Mouse (Mus musculus) heart, embryonic 16.5 days (tissue): ENCODE measurements at regions not wholly inside any gene's neighbourhood (a gene's known extent, or its start where the extent isn't known, plus 50 kb on each side); places are given as distances from the start of the nearest gene placed in this dataset.

Experiments used
- ATAC-seq: fragments of 200-750 bp; cut with Nextera tagmentation; replicated peaks from 2 replicates; pipeline ENCODE4 v1.8.0; 2017; ENCODE audit warnings: moderate number of reproducible peaks; ENCODE audit not compliant: insufficient read depth, low FRiP score; ENCODE audit errors: extremely low read depth
- H3K27ac ChIP-seq: fragments of 300-500 bp; sonication (generic); 2 replicates; pipeline ENCODE4 v1.5.1; 2014; ENCODE audit warnings: mild to moderate bottlenecking, low read length, control low read depth, moderate library complexity
- H3K27me3 ChIP-seq: fragments of 300-500 bp; sonication (generic); 2 replicates; pipeline ENCODE4 v1.6.1; 2014; ENCODE audit warnings: low read length, mixed read lengths; ENCODE audit not compliant: control insufficient read depth, insufficient read depth
- H3K36me3 ChIP-seq: fragments of 300-500 bp; sonication (generic); 2 replicates; pipeline ENCODE4 v1.6.1; 2014; ENCODE audit not compliant: control insufficient read depth, insufficient read depth
- H3K4me1 ChIP-seq: fragments of 300-500 bp; sonication (generic); 2 replicates; pipeline ENCODE4 v1.6.1; 2014; ENCODE audit warnings: low read length, mixed read lengths; ENCODE audit not compliant: control insufficient read depth, insufficient read depth
- H3K4me2 ChIP-seq: fragments of 300-500 bp; sonication (generic); 2 replicates; pipeline ENCODE4 v1.6.1; 2014; ENCODE audit warnings: low read depth, mild to moderate bottlenecking, control low read depth, low read length
- H3K4me3 ChIP-seq: fragments of 300-500 bp; sonication (generic); 2 replicates; pipeline ENCODE4 v1.5.1; 2014; ENCODE audit warnings: mild to moderate bottlenecking, control low read depth, low read length
- H3K9ac ChIP-seq: fragments of 300-500 bp; sonication (generic); 2 replicates; pipeline ENCODE4 v1.6.1; 2014; ENCODE audit warnings: low read length, control low read depth
- H3K9me3 ChIP-seq: fragments of 300-500 bp; sonication (generic); replicated peaks from 2 replicates; pipeline ENCODE4 v1.6.1; 2016; ENCODE audit warnings: low read length; ENCODE audit not compliant: control insufficient read depth
- WGBS: fragments of 180-500 bp; shearing (Covaris S2); extraction: QIAGEN DNeasy Blood & Tissue Kit; methylation state at CpG from one replicate; pipeline ENCODE4 v1.1.7; 2014; 5-methylcytosine and 5-hydroxymethylcytosine counted together

GRCm38 (mm10) chr6:95905057-95905456, 186.5 kb upstream of the Suclg2 start:
- ATAC-seq = no peak
- no peak overlapping the region for H3K27ac ChIP-seq
- no peaks in the 10 kb centered on the region for H3K4me1 ChIP-seq
- H3K9ac ChIP-seq = no peak overlapping the region
- H3K4me2 ChIP-seq = no peak overlapping the region
- H3K27me3 ChIP-seq = no peaks in the 10 kb centered on the region
- 75% methylated on average over 8 of the region's 8 CpGs for WGBS
- H3K36me3 ChIP-seq = no peaks in the 10 kb centered on the region
- H3K9me3 ChIP-seq = no peaks in the 10 kb centered on the region; the same call in 1 of the 2 replicates
- no peak overlapping the region for H3K4me3 ChIP-seq

GRCm38 (mm10) chr6:95921737-95922136, 191.2 kb upstream of the Fam19a1 start:
- H3K36me3 ChIP-seq = no peaks in the 10 kb centered on the region
- ATAC-seq = no peak
- H3K27me3 ChIP-seq = no peaks in the 10 kb centered on the region
- WGBS = 47% methylated on average over 3 of the region's 3 CpGs
- no peak overlapping the region for H3K4me2 ChIP-seq
- H3K9me3 ChIP-seq = no peaks in the 10 kb centered on the region
- no peaks in the 10 kb centered on the region for H3K4me1 ChIP-seq
- no peak overlapping the region for H3K27ac ChIP-seq
- H3K9ac ChIP-seq = no peak overlapping the region
- no peak overlapping the region for H3K4me3 ChIP-seq

GRCm38 (mm10) chr6:95934561-95934960, 178.4 kb upstream of the Fam19a1 start:
- H3K4me2 ChIP-seq = no peak overlapping the region
- H3K27ac ChIP-seq = no peak overlapping the region
- no peaks in the 10 kb centered on the region for H3K36me3 ChIP-seq
- H3K4me3 ChIP-seq = no peak overlapping the region
- WGBS = 27% methylated on average over 1 of the region's 1 CpGs
- no peak overlapping the region for H3K9ac ChIP-seq
- no peaks in the 10 kb centered on the region for H3K4me1 ChIP-seq
- no peaks in the 10 kb centered on the region for H3K27me3 ChIP-seq
- no peak for ATAC-seq
- no peaks in the 10 kb centered on the region for H3K9me3 ChIP-seq

GRCm38 (mm10) chr6:95936504-95936903, 176.4 kb upstream of the Fam19a1 start:
- Histone ChIP-seq H3K4me1 (no peaks in the 10 kb centered on the region), H3K4me3 (no peak overlapping the region), H3K4me2 (no peak overlapping the region), H3K27me3 (no peaks in the 10 kb centered on the region), H3K9ac (no peak overlapping the region), H3K9me3 (no peaks in the 10 kb centered on the region), H3K27ac (no peak overlapping the region), H3K36me3 (no peaks in the 10 kb centered on the region)
- no peak for ATAC-seq
- 53% methylated on average over 2 of the region's 2 CpGs for WGBS

- 51% methylated on average over 4 of the region's 4 CpGs for WGBS
These were observed 173.9 kb upstream of the Fam19a1 start for GRCm38 (mm10) chr6:95939052-95939451.

GRCm38 (mm10) chr6:95960745-95961144, 152.2 kb upstream of the Fam19a1 start:
- Histone ChIP-seq H3K27ac (no peak overlapping the region), H3K4me3 (no peak overlapping the region), H3K4me2 (no peak overlapping the region), H3K9ac (no peak overlapping the region), H3K9me3 (no peaks in the 10 kb centered on the region), H3K36me3 (no peaks in the 10 kb centered on the region), H3K4me1 (no peaks in the 10 kb centered on the region), H3K27me3 (no peaks in the 10 kb centered on the region)
- WGBS = 92% methylated on average over 1 of the region's 1 CpGs
- ATAC-seq = no peak

More at GRCm38 (mm10) chr6:95939052-95939451, 173.9 kb upstream of the Fam19a1 start:
- Histone ChIP-seq H3K4me3 (no peak overlapping the region), H3K4me2 (no peak overlapping the region), H3K27ac (no peak overlapping the region), H3K9ac (no peak overlapping the region), H3K36me3 (no peaks in the 10 kb centered on the region), H3K27me3 (no peaks in the 10 kb centered on the region), H3K9me3 (no peaks in the 10 kb centered on the region), H3K4me1 (no peaks in the 10 kb centered on the region)
- ATAC-seq = no peak

GRCm38 (mm10) chr6:95966231-95966630, 146.7 kb upstream of the Fam19a1 start:
- H3K27me3 ChIP-seq = no peaks in the 10 kb centered on the region
- no peaks in the 10 kb centered on the region for H3K9me3 ChIP-seq
- ATAC-seq = no peak
- WGBS = 26% methylated on average over 2 of the region's 2 CpGs
- no peak overlapping the region for H3K9ac ChIP-seq
- H3K4me2 ChIP-seq = no peak overlapping the region
- H3K36me3 ChIP-seq = no peaks in the 10 kb centered on the region
- H3K27ac ChIP-seq = no peak overlapping the region
- no peak overlapping the region for H3K4me3 ChIP-seq
- H3K4me1 ChIP-seq = no peaks in the 10 kb centered on the region

- Histone ChIP-seq H3K9ac (no peak overlapping the region), H3K27ac (no peak overlapping the region), H3K9me3 (no peaks in the 10 kb centered on the region), H3K4me1 (no peaks in the 10 kb centered on the region), H3K27me3 (no peaks in the 10 kb centered on the region), H3K4me3 (no peak overlapping the region), H3K36me3 (no peaks in the 10 kb centered on the region), H3K4me2 (no peak overlapping the region)
- no peak for ATAC-seq
- WGBS = 89% methylated on average over 2 of the region's 2 CpGs
These were observed 137.0 kb upstream of the Fam19a1 start for GRCm38 (mm10) chr6:95975994-95976393.

GRCm38 (mm10) chr6:95997037-95997436, 115.9 kb upstream of the Fam19a1 start:
- H3K4me2 ChIP-seq = no peak overlapping the region
- no peaks in the 10 kb centered on the region for H3K27me3 ChIP-seq
- ATAC-seq = no peak
- H3K9me3 ChIP-seq = no peaks in the 10 kb centered on the region
- H3K36me3 ChIP-seq = no peaks in the 10 kb centered on the region
- WGBS = 65% methylated on average over 2 of the region's 2 CpGs
- no peak overlapping the region for H3K9ac ChIP-seq
- H3K27ac ChIP-seq = no peak overlapping the region
- H3K4me3 ChIP-seq = no peak overlapping the region
- no peaks in the 10 kb centered on the region for H3K4me1 ChIP-seq

- H3K9ac ChIP-seq = no peak overlapping the region
- H3K36me3 ChIP-seq = no peaks in the 10 kb centered on the region
- no peak overlapping the region for H3K4me3 ChIP-seq
- no peaks in the 10 kb centered on the region for H3K4me1 ChIP-seq
- no peak for ATAC-seq
- no peak overlapping the region for H3K27ac ChIP-seq
- no peaks in the 10 kb centered on the region for H3K9me3 ChIP-seq
- no peaks in the 10 kb centered on the region for H3K27me3 ChIP-seq
- WGBS = 59% methylated on average over 3 of the region's 3 CpGs
- H3K4me2 ChIP-seq = no peak overlapping the region
These were observed 115.2 kb upstream of the Fam19a1 start for GRCm38 (mm10) chr6:95997741-95998140.
